Mouse (Mus musculus): ENCODE data around the gene Gpr84. TPM values are rescaled to one million over a fixed set of nuclear protein-coding genes. Genes with fewer than 3 reads are reported as not detected.
"Not testable (repeated sequence)": the region's sequence is repeated elsewhere in the genome, so short reads cannot be mapped to it uniquely, and the experiment has no call there.

The Gpr84 gene
- polyA plus RNA-seq, 1 experiment = not detected

DNA sequence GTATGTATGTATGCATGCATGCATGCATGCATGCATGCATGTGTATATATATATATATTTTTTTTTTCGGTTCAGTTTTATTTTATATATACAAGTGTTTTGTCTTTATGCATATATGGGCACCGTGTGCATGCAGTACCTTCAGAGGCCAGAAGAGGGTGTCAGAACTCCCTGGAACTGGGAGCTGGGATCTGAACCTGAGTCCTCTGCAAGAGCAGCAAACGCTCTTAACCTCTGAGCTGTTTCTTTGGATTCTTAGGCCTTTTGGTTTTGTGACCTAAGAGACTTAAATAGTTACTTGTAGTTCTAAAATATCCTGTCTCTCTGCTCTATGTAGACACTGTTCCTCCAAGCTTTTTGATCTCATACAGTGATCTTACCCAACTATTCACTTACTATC lies 26.3 kb downstream of the Gpr84 start:
- H3K27me3 ChIP-seq (ENCODE audit: control insufficient read depth, insufficient read depth, low read length, poor library complexity, severe bottlenecking) = no peaks in the 10 kb centered on the region
- H3K9ac ChIP-seq (ENCODE audit: low read depth, poor library complexity, severe bottlenecking) = no peak overlapping the region
- peak; percentile 67 for TF ChIP-seq CTCF (IDR thresholded peaks at IDR 0.05; ENCODE audit: low read depth, low read length)
- no peak for TF ChIP-seq POLR2A (IDR thresholded peaks at IDR 0.05; ENCODE audit: insufficient read depth, low read length)
- H3K4me3 ChIP-seq (ENCODE audit: low read depth, low read length) = no peak overlapping the region
- H3K4me1 ChIP-seq (ENCODE audit: control insufficient read depth, insufficient read depth, low read length) = no peaks in the 10 kb centered on the region
- H3K9me3 ChIP-seq (replicated peaks; ENCODE audit: control insufficient read depth, insufficient read depth, low read length, poor library complexity, severe bottlenecking) = no peaks in the 10 kb centered on the region
- no peak overlapping the region for H3K27ac ChIP-seq (ENCODE audit: insufficient read depth, low read length)
- H3K36me3 ChIP-seq (ENCODE audit: control insufficient read depth, insufficient read depth, low read length, poor library complexity, severe bottlenecking) = no peaks in the 10 kb centered on the region; the same call in 1 of the 2 replicates

GRCm38 (mm10) chr15:103281465-103282205 lies 28.8 kb downstream of the Gpr84 start:
- H3K27ac ChIP-seq (ENCODE audit: insufficient read depth, low read length) = no peak overlapping the region
- H3K4me3 ChIP-seq (ENCODE audit: low read depth, low read length) = no peak overlapping the region
- no peak overlapping the region for H3K9ac ChIP-seq (ENCODE audit: low read depth, poor library complexity, severe bottlenecking)
- H3K9me3 ChIP-seq (replicated peaks; ENCODE audit: control insufficient read depth, insufficient read depth, low read length, poor library complexity, severe bottlenecking) = no peaks in the 10 kb centered on the region
- H3K36me3 ChIP-seq (ENCODE audit: control insufficient read depth, insufficient read depth, low read length, poor library complexity, severe bottlenecking) = no peaks in the 10 kb centered on the region
- H3K27me3 ChIP-seq (ENCODE audit: control insufficient read depth, insufficient read depth, low read length, poor library complexity, severe bottlenecking) = no peaks in the 10 kb centered on the region
- TF ChIP-seq CTCF (IDR thresholded peaks at IDR 0.05; ENCODE audit: low read depth, low read length) (no peak), EP300 (IDR thresholded peaks at IDR 0.05; ENCODE audit: insufficient read depth, low read depth, low read length) (no peak), POLR2A (IDR thresholded peaks at IDR 0.05; ENCODE audit: insufficient read depth, low read length) (no peak)
- no peaks in the 10 kb centered on the region for H3K4me1 ChIP-seq (ENCODE audit: control insufficient read depth, insufficient read depth, low read length)

- H3K4me1 ChIP-seq (ENCODE audit: control insufficient read depth, insufficient read depth, low read length) = no peaks in the 10 kb centered on the region
- no peak for TF ChIP-seq POLR2A (IDR thresholded peaks at IDR 0.05; ENCODE audit: insufficient read depth, low read length)
- no peak for TF ChIP-seq EP300 (IDR thresholded peaks at IDR 0.05; ENCODE audit: insufficient read depth, low read depth, low read length)
- peak; percentile 61 for TF ChIP-seq CTCF (IDR thresholded peaks at IDR 0.05; ENCODE audit: low read depth, low read length)
- no peak overlapping the region for H3K27ac ChIP-seq (ENCODE audit: insufficient read depth, low read length)
- no peaks in the 10 kb centered on the region for H3K27me3 ChIP-seq (ENCODE audit: control insufficient read depth, insufficient read depth, low read length, poor library complexity, severe bottlenecking)
- no peaks in the 10 kb centered on the region for H3K36me3 ChIP-seq (ENCODE audit: control insufficient read depth, insufficient read depth, low read length, poor library complexity, severe bottlenecking)
- H3K9me3 ChIP-seq (replicated peaks; ENCODE audit: control insufficient read depth, insufficient read depth, low read length, poor library complexity, severe bottlenecking) = no peaks in the 10 kb centered on the region
- H3K9ac ChIP-seq (ENCODE audit: low read depth, poor library complexity, severe bottlenecking) = no peak overlapping the region
- H3K4me3 ChIP-seq (ENCODE audit: low read depth, low read length) = no peak overlapping the region
These were observed 29.5 kb downstream of the Gpr84 start for GRCm38 (mm10) chr15:103280817-103281464.

DNA sequence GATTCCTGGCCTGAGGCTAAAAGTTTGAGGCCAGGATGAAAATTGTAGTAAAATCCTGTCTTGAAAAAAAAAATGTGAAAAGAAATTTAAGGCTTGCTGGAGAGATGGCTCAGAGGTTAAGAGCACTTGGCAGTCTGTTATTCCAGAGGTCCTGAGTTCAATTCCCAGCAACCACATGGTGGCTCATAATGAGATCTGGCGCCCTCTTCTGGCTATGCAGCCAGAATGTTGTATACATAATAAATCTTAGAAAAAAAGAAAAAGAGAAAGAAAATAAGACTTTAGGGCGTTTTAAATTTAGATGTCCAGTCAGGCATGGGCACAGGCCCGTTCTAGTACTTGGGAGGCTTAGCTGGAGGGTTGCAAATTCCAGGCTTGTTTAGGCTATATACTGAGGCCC lies 30.7 kb downstream of the Gpr84 start:
- no peak for TF ChIP-seq EP300 (IDR thresholded peaks at IDR 0.05; ENCODE audit: insufficient read depth, low read depth, low read length)
- TF ChIP-seq CTCF (IDR thresholded peaks at IDR 0.05; ENCODE audit: low read depth, low read length) = peak; percentile 10
- no peak overlapping the region for H3K9ac ChIP-seq (ENCODE audit: low read depth, poor library complexity, severe bottlenecking)
- H3K4me3 ChIP-seq (ENCODE audit: low read depth, low read length) = no peak overlapping the region
- H3K27me3 ChIP-seq (ENCODE audit: control insufficient read depth, insufficient read depth, low read length, poor library complexity, severe bottlenecking) = no peaks in the 10 kb centered on the region
- no peaks in the 10 kb centered on the region for H3K9me3 ChIP-seq (replicated peaks; ENCODE audit: control insufficient read depth, insufficient read depth, low read length, poor library complexity, severe bottlenecking)
- H3K27ac ChIP-seq (ENCODE audit: insufficient read depth, low read length) = no peak overlapping the region
- H3K36me3 ChIP-seq (ENCODE audit: control insufficient read depth, insufficient read depth, low read length, poor library complexity, severe bottlenecking) = no peaks in the 10 kb centered on the region
- no peaks in the 10 kb centered on the region for H3K4me1 ChIP-seq (ENCODE audit: control insufficient read depth, insufficient read depth, low read length)

DNA sequence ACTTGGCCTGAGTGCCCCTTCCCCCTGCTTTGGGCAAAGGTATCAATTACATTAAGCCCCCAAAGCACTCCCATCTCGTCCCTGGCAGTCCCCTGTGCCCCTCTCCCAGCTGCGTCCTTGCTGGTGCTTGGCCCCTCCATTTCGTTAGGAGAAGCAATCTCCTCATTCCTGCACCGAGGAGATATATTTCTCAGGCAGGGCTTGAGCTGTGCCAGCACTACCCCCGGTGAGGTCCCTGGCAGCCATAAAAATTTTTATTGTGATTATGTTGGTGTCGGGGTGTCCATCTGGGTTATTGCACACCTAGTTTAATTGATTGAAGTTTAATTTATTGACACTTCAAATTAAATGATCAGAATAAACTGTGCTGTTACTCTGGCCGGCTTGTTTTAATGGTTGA lies 32.5 kb downstream of the Gpr84 start:
- no peak overlapping the region for H3K9ac ChIP-seq (ENCODE audit: low read depth, poor library complexity, severe bottlenecking)
- no peaks in the 10 kb centered on the region for H3K27me3 ChIP-seq (ENCODE audit: control insufficient read depth, insufficient read depth, low read length, poor library complexity, severe bottlenecking)

GRCm38 (mm10) chr15:103275943-103276342 lies 34.5 kb downstream of the Gpr84 start:
- H3K4me3 ChIP-seq (ENCODE audit: low read depth, low read length); H3K9ac ChIP-seq (ENCODE audit: low read depth, poor library complexity, severe bottlenecking); H3K27ac ChIP-seq (ENCODE audit: insufficient read depth, low read length); H3K36me3 ChIP-seq (ENCODE audit: control insufficient read depth, insufficient read depth, low read length, poor library complexity, severe bottlenecking); H3K27me3 ChIP-seq (ENCODE audit: control insufficient read depth, insufficient read depth, low read length, poor library complexity, severe bottlenecking); H3K9me3 ChIP-seq (replicated peaks; ENCODE audit: control insufficient read depth, insufficient read depth, low read length, poor library complexity, severe bottlenecking); H3K4me1 ChIP-seq (ENCODE audit: control insufficient read depth, insufficient read depth, low read length): not testable (repeated sequence)

More for the DNA sequence above, 32.5 kb downstream of the Gpr84 start:
- Histone ChIP-seq H3K4me3 (ENCODE audit: low read depth, low read length) (no peak overlapping the region), H3K27ac (ENCODE audit: insufficient read depth, low read length) (no peak overlapping the region), H3K9me3 (replicated peaks; ENCODE audit: control insufficient read depth, insufficient read depth, low read length, poor library complexity, severe bottlenecking) (no peaks in the 10 kb centered on the region), H3K4me1 (ENCODE audit: control insufficient read depth, insufficient read depth, low read length) (no peaks in the 10 kb centered on the region), H3K36me3 (ENCODE audit: control insufficient read depth, insufficient read depth, low read length, poor library complexity, severe bottlenecking) (no peaks in the 10 kb centered on the region)
- TF ChIP-seq EP300 (IDR thresholded peaks at IDR 0.05; ENCODE audit: insufficient read depth, low read depth, low read length) (no peak), CTCF (IDR thresholded peaks at IDR 0.05; ENCODE audit: low read depth, low read length) (no peak), POLR2A (IDR thresholded peaks at IDR 0.05; ENCODE audit: insufficient read depth, low read length) (no peak)
